Mouse (Mus musculus) adrenal gland, adult 8-10 months (tissue): Measurements from ENCODE around the gene Crip1. TPM values are rescaled to one million over a fixed set of nuclear protein-coding genes. Genes with fewer than 3 reads are reported as not detected.

ENCODE experiments used
- DNase-seq: peaks from one replicate; pipeline ENCODE4 v3.0.0; 2022
- total RNA-seq, 4 experiments: library from RNA; stranded (reverse); gene quantifications; 2 replicates each; pipeline ENCODE4 v1.2.4; 2022

Crip1 gene
- total RNA-seq: 10 to 100 TPM; 55.3 to 90.7 (median 59.7) TPM

DNA sequence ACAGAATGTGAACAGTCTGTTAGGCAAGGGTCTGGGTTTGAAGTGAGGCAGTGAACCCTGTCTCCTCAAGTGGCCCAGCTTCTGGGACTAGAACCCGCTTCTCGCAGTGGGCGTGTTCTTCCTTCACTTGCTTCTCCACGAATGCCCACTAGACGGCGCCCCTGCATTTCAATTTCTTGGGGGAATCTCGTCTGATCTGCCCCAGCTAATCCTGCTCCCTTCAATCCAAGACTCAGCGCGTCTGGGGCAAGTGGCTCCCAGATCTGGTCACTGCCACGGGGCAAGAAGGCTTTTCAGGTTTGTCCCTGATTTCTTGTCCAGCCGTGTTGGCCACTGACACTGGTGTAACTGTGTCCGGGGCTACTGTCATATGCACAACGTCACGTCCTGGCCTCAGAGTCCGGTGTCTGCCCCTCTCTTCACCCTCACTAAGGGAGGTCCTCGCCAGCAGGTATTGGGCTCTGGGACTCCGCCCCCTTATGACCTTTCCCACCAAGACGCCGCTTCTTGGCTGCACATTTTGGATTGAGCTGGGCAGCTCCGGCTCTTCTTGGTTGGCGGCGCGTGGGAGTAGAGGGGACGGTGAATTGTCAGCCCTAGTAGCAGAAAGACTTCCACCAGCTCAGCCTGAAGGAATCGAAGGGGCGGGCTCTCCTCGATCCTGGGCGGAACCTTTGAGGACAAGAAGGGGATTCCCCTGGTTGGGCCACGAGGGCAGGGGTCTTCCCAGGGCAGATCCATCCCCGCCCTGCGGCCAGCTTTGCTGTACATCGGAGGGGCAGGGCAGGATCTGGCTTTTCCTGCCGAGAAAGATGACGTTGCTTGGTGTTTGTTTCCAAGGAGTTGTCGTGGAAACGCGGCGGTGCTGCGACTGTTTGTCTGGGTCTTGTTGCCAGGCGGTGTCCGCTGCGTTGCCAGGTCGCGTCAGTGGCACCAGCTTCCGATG is at the start of gene Crip1:
Crip1 (plus strand) TSS at position 205 of the 946 bp plus-strand sequence.
- DNase-seq: peak; percentile 79

DNA sequence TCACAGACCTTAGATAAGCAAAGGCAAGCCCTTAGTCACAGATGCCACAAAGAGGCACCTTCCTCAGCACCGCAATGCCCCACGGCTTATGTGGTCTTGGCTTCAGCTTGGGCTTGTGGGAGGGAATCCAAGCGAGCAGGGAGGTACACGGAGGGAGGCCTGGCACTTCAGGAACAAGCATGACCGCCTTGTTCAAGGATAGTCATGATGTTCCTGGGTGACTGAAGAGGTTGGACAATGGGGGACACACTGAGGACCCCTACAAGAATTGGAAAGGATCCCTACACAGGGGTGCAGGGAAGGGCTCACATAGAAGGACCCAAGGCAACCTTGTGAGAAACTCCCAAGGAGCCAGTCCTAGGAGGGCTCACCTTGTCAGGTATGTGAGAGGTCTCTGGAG is 49.1 kb upstream of the Crip1 start:
- DNase-seq: no peak

DNA sequence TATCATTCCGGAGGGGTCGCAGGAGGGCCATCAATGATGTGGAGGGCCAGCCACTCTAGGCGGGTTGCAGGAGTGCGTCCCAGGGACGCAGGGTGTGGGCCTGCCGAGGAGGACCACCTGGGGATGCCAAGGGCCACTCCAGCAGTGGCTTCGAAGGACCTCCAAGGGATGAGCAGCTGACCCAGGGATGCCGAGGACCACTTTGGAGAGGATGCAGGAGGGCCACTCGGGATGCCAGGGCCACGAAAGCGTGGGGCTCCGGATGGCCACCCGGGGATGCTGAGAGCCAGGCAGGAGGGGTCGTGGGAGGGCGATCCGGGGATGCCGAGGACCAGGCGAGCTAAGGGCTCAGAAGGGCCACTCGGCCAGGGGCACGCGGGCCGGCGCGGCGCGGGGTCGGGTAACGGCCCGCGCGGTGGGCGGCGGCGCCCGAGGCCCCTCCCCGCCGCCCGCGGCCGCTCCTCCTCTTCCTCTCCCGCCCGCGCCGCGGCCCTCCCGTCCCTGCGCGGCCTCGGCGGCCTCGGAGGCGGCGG is 48.3 kb upstream of the Crip1 start, which contains the start of gene Mta1:
Mta1 (plus strand) TSS at position 530 of the 533 bp plus-strand sequence.
- no peak for DNase-seq

DNA sequence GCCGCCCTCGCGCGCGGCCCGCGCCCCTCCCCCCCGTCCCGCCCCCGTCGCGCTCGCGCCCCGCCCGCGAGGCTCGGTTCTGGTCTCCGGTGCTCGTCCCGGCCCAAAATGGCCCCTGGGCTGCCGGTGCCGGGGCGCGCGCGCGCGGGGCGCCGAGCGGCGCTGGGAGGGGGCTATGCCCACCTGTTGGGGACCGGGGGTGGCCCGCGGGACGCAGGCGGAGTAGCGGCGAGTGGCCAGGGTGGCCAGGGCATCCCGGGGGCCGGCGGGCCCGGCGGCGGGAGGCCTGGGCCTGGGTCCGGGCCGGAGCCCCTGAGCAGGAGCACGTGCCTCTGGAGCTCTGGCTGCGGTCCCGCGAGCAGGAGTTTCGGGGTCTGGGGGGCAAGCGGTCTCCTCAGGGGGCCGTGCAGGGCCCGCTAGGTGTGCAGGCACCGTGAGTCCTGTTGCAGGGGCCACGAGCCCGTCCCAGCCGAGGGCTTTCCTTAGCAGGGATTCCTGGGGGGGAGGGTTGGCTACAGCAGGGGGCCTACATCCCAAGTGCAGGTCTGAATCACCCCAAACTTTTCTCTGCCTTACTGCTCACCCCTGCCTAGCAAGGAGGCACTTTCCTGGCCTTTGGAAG is 47.5 kb upstream of the Crip1 start:
- DNase-seq: no peak

DNA sequence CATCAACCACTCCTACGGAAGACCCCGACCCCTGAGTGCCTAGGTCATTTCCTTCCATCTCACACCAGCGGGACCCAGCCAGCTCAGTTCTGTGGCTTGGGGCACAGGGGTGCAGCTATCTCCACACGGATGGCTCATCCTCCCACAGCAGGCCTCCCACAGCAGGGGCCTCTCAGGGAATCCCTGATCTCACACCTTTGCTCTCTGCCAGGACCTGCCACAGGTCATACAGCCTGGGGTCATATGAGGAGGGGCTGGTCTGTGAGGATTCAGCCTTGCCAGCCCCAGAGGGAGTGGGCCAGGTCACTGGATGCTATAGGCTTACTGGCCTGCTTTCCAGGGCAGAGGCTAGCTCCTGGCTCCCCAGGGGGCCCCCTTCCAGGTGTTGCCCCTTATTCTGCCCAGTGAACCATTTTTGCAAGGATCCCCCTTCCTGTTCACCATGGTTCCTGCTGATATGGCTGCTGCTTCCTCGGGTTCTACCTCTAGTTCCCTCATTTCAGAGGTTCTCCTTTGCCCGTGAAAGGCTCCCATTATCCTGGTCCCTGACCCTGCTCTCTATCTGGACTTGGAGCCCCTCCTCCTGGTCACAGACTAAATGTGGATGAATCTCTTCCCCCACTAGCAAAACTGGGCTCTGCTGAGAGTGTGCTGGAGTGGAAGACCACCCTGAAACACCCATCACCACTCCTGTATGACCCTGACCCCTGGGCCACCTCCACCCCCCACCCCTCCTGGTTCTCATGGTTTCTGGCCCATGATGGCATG is 46.5 kb upstream of the Crip1 start:
- DNase-seq: no peak

DNA sequence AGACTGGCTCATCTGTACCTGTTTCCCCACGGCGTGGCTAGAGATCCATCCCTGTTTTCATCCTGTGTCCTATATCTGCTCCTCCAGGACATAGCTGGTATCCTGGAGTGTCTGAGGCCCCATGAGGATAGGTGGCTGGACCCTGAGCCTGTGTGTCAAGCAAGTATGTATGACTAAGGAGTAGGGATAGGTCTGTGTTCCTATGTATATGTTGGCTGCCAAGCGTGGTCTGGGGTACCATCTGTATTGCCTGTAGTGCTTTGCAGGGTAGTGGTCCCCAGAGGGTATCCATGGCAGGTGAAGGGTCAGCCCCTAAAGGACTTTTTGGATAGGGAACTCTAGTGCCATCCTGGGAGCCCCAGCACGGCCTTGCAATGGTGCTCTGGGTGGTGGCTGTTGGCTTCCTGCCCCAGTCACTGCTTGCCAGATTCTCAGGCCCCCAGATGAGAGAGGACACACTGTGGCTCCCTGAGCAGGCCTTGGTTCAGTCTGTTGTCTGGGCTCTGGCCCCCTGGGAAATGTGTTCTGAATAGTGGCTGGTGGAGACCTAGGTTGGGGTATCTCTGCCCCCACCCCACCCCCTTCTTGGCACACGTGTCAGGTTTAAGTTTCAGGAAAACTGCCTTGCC is 45.6 kb upstream of the Crip1 start:
- no peak for DNase-seq

DNA sequence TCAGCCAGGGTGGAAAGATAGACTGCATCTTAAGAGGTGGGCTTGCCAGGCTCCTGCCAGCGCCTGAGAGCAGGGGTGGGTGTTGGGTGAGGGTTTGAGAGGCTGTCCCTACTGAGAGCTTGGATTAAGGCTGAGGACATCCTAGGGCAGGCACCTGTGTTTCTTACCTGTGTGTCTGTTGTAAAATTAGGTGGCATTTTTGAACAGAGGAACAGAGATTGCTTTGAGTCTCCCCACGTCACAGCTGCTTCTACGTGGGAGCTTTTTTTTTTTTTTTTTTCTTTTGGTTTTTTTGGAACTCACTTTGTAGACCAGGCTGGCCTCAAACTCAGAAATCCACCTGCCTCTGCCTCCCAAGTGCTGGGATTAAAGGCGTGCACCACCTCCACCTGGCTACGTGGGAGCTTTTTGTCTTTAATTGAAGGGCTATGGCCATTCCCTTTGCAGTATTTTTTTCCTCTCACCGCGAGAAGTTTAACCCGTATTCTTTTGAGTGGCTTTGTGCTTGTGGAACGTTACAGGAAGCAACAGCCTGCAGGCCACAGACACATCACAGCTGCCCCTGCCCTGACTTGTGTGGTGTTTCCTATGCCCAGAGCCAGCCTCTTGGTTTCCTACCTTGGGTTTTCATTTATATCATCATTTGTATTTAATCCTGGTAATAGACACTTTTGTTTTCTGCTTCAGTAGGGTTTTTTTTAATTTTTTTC is 44.7 kb upstream of the Crip1 start:
- DNase-seq: no peak

DNA sequence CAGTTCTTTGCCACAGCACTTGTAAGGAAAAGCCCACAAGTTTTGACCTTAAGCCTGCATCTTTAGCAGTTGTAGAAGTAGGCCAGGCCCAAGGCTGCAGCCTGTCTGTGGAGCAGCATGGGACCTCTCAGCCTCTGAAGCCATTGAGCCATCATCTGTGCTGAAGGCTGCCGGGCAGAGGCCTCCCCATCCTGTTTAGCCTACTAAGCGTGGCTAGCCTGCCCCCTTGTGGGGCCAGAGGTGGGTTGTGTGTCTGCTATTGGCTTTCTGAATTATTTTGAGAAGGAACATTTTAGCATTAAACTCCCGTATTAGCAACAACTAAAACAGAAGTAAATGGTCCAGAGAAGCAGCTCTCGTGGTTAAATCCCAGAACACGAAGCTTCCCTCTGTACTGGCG is 43.7 kb upstream of the Crip1 start:
- peak; percentile 80 for DNase-seq

DNA sequence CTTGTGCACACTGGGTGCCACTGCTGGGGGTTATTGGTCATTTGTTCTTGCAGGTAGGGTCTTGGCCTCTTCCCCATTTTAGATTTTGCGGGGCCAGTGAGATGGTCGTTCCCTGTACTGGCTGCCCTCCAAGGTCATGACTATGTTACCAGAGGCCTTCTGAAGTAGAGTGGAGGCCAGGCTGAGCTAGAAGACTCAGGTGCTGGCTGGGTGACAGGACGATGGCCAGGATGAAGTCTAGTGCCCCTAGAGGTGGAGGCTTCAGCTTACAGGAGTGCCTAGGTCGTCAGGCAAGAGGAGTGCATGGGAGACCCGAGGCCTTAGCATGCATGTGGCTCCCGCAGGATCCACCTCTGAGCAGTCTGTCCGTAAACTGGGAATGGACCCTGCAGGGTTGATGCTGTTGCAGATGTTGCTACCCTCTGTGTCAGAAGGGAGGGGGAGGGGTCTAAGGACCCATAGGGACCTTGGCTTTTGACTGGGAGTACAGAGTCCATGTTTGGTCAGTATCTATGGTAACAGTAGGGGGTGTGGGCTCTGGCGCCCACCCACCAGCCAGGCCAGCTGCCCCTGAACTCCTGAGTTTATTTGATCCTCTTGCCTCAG is 42.2 kb upstream of the Crip1 start:
- DNase-seq: no peak

DNA sequence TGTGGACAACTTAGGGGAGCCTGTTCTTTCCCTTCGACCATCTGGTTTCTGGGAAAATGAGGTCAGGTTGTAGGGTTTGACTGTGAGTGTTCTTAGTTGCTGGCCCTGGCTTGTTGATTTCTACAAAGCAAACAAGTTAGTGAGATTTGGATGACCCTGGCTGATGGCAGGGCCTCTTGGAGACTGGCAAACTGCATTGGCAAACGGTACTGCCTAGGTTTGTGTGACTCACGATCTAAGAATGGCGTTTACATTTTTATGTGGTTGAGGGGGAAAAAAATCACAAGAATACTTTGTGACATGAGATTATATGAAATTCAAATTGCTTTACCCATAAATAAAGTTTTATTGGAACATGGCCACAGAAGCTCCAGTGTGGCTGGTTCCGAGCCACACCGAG is 39.7 kb upstream of the Crip1 start:
- no peak for DNase-seq

DNA sequence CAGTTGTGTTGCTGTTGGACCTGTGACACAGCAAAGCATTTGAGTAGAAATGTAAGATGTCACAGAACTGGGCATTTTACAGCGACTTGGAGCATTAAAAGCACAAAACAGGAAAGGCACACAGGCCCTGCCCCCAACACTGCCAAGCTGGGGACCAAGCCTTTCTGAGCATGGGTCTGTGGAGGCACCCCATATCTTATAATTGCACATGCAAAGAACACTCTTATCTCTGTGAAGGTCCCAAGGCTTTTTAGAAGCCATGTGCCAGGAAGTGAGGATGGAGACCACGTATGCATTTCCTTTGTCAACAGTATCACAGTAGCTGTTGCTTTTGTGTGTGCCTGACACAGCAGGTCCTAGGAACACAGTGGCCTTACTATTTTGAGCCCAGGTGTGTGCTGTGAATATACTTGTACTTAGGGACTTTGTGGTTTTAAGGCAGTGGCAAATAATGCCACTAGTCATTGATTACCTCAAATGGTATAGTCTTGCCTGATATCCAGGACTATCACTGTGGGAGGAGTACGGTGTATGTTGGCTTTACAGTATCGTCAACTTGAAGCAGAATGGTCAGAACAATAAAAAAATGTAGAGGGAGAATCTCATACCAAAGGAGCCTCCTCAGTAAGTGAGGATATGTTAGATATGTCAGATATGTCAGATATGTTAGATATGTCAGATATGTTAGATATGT is 38.5 kb upstream of the Crip1 start:
- DNase-seq: no peak

DNA sequence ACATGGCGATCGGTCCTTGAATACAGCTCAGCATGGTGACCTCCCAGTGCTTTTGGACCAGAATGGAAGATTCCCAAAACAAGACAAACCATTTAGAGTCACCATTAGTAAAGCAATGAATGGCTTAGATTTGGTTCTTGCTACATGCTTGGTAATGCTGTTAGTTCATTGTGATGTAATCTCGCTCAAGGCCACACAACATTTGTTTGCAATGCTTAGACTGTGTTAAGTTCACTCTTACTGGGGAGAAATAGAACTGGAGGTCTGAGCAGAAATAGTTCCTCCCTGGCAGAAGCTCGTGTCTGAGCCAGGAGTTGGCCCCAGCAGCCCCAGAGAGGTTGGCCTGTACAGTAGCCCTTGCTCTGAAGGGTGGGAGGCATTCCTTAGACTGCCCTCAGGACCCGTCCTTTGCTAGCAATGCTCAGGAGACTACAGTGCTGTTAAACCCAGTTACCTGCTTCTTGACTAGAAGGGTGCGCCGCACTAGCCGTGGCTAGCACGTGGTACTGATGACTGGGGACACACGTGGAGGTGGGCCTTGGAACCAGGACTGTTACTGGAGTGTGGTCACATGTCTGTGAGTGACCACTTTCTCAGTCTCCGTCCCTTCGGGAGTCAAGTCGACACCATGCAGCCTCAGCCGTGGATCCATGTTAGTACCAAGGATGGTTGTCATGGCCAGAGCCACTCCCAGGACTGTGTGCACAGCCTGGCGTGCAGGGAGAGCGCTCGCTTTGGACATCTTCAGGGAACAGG is 37.4 kb upstream of the Crip1 start:
- DNase-seq: no peak

DNA sequence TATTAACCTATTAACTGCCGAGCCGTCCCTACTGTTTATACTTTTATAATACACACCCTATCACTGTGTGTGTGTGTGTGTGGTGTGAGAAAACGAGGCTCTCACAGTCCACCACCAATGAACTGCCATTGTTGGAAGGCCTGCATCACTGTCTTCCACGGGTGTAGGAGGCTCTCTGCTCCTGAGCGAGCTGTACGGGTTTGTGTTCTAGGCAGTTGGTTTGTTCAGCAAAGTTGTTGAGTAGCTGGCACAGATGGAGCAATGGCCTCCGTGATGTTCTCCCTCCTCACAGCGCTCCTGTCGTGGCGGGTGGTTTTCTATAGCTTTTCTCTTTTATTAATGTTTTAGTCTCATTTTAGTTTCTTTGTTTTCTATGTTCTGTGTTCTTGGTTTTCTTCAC is 36.3 kb upstream of the Crip1 start:
- DNase-seq: no peak

DNA sequence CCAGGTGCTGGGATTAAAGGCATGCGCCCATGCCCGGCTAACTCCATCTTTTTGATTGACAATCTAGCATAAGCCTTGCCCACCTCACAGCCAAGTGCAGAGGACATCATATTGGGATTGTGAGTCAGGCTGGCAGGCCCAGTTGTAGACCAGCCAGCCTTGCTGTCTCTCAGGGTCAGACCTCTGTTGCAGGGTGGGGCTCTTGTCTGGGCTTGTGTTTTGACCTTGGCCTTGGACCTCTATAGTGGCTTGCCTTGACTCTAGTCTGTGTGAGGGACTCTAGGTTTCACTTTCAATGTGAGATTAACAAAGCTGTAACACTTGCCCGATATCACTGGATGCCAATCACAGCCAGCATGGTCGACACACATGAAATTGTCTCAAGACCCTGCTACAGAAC is 32.0 kb upstream of the Crip1 start:
- DNase-seq: peak; percentile 72

DNA sequence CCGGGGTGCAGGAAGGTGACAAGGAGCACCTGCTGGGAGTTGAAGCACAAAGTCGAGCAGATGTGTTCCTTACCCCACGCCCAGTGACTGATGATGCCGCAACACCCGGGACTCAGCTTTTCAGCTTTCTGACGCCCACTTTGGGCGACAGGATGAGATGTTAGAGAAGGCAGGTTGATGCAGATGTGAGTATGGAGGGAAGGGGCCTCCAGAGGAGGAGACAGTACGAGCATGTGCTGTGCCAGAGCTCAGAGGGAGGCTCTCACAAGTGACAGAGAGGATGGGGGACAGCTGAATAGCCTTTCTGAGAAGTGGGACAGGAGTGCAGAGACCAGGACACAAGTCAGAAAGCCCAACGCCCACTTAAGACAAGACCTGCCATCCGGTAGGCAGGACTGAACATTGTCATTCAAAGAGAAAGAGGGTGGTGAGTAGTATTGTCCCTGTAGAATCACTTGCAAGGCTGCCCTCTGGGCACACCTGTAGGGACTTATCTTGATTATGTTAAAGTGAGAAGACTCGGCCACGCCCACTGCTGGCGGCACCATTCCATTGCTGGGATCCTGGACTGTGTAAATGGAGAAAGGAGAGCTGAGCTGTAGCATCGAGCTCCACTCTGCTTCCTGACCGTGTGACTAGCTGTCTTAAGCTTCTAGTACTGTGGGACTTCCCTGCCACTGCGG is 31.1 kb upstream of the Crip1 start:
- no peak for DNase-seq

DNA sequence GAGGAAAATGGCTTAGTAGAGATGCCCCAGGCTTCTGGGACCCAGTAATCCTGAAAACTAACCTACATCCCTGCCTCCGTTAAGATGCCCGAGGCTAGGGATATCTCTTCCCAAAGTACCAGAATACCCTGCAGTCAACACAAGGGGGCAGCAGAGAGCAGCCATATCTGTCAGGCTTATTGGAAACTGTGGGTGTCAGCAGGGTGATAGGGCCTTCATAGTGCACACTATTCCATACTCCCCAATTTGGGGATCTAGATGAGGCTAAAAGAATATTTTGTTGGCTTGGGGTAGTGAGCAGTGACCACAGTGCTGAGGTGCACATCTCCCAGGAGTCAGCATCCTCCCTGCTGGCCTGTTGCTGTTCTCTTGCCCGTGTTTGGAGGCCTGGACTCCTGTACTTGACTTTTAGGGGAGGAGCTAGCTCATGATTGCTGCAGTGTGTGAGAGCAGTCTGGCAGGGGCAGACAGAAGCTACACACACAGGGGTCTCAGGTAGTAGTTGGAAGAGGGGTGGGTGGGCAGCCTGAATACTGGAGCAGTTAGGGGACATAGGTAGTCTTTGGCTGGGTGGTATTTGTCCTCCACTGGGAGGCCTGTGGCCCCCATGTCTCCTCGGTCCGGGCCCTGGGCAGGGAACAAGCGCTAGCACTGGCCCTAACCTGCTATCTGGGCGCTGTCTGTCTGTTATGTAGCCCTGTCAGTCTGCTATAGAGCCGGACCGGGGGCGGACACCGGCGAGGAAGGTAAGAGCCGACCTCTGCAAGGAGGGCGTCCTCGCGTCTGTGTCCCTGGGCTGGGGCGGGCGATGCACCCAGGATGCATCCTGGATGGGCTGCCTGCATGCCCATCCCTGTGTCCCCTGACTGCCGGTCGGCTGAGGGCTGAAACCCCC is 26.4 kb upstream of the Crip1 start:
- DNase-seq: peak; percentile 61

DNA sequence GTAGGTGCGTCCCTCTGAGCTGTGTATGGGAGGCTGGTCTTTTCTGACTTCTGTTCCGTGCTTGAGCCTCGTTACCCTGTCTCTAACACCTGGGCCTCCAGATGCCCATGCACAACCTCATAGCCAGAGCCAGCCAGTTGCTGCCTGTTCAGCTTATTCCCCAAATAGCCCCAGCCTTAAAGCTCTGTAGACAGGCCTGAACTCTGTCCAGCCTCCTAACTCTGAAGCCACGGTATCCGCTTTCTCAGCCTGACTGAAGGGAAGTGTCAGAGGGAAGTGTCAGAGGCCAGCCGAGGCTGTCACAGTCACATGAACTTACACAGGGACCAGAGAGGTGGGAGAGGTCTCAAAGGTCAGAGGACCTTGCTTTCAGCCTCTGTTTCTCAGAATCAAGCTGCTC is 21.4 kb upstream of the Crip1 start:
- DNase-seq: no peak

DNA sequence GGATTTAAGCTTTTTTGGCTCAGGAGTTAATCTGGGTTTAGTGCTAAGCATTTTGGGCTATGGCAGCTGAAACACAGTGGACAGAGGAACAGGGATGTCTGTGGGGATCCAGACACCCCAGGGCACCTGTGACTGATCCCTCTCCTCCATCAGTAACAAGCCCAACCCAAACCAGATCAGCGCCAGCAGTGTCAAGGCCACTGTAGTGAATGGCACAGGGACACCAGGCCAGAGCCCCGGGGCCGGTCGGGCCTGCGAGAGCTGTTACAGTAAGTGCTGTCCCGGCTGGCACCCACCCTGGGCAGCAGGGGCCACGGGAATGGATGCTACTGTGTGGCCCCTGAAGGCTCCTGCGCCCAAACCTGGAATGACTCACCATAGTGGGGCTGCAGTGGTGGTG is 15.4 kb upstream of the Crip1 start:
- DNase-seq: no peak
